Mouse (Mus musculus) sigmoid colon, adult 10 weeks (tissue): Measurements from ENCODE around the gene Uvssa. TPM values are rescaled to one million over a fixed set of nuclear protein-coding genes. Genes with fewer than 3 reads are reported as not detected.

Source experiments
- polyA plus RNA-seq: library from polyadenylated mRNA; stranded (reverse); fragments of 350-450 nt; fragmentation: Illumina TruSeq; extraction: RNeasy Lipid Tissue Mini Kit (QIAGEN cat#74804); gene quantifications from one replicate; pipeline ENCODE4 v1.2.3, GENCODE M21; 2014; ENCODE audit warnings: low read depth, low replicate concordance

Gene Uvssa
- polyA plus RNA-seq, result 38.7 TPM

DNA sequence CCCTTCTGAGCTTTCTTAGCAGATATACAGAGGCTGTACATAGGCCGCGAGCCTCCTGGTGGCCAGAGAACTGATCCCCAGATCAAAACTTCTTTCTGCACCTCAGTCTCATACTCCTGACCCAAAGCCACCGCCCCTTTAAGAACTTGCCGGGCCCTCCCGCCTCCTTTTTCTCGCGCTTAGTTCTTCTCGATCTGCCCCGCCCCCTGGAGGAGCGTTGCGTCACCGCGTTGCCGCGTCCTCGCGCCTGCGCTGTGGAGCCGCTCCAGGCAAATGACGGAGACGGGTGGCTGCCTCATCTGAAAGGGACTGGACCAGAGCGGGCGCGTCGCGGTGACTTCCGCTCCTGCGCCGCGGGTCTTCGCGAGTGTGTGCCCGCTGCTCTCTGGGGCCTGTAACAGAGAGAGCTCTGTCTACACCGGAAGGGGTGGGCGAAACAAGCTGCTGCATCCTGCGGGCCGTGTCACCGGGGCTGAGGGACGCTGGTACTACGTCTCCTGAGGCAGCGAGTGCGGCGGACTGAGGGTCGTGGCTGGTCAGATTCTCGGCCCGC is at the start of gene Uvssa:
Gene Uvssa (plus strand): TSS at position 248 of the 553 bp plus-strand sequence.

GRCm38 (mm10) chr5:33335273-33335976 is 42.9 kb upstream of the Uvssa start, which contains the start of gene Maea:
Gene Maea (plus strand): TSS chr5:33335509.

DNA sequence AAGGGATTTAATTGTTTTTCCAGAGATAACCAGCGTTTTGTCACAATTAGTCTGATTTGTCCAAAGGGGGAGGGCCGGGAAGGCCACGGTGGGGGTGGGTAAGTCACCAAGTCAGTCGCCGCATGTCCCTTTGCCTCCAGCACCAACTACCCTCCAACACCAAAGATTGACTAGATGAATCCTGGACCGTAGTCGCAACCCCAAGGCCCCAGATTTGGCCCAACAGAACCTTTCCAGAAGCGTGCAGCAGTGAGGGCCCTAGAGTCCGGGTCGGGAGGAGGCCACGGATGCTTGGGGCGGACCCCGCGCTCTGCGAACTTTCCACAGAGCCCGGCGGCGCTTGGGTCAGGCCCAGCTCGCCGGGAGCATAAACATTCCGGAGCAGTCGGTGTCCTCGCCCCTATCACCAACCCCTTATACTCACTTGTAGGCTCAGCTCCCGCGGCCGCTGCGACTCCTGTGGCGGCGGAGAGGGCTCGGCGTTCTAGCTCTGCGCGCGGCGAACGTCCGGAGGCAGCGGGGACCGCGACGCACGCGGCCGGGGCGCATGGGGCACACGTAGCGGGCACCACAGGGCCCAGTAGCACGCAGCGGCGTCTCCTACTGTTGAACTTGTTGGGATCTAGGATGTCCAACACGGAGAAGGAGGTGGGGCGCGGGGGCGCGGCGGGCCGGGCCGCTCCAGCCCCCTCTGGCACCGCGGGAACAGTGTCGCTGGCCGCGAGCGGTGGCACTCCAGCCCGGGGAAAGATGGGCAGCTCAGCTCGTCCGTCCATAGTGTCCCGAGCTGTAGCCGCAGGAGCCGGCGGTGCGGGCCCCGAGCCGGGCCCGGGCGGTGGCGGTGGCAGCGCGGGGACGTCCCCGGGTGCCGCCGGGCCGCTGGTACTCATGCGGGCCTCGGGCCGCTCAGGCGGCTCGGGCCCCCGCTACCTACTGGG is 55.1 kb downstream of the Uvssa start, which contains the start of gene Nkx1-1:
Gene Nkx1-1 (minus strand): TSS at position 776 of the 938 bp plus-strand sequence.

Other genes with a start within 250 kb of the Uvssa start
- gene Spon2, start 160.1 kb upstream of the Uvssa start, polyA plus RNA-seq, result 1.8 TPM
- gene Ctbp1, start 103.6 kb upstream of the Uvssa start, polyA plus RNA-seq, result 43.7 TPM
- gene Maea, start 43.0 kb upstream of the Uvssa start, polyA plus RNA-seq, result 58.5 TPM
- gene Nkx1-1, start 55.4 kb downstream of the Uvssa start, polyA plus RNA-seq, result not detected